Mouse (Mus musculus) adrenal gland, postnatal 14 days (tissue): Measurements from ENCODE around the gene Plagl1. TPM values are rescaled to one million over a fixed set of nuclear protein-coding genes. Genes with fewer than 3 reads are reported as not detected.

Experiments used
- DNase-seq: peaks from one replicate; pipeline ENCODE4 v3.0.0; 2021; ENCODE audit warnings: mixed read lengths
- total RNA-seq: library from RNA; stranded (reverse); gene quantifications from 2 replicates; pipeline ENCODE4 v1.2.3, GENCODE M21; 2021

The Plagl1 gene
- total RNA-seq, 1 experiment from 2014 or later = 13.0 TPM

GRCm38 (mm10) chr10:13135751-13136150, 75.4 kb downstream of the Plagl1 start:
- no peak for DNase-seq

- DNase-seq = peak; percentile 34
Observed at GRCm38 (mm10) chr10:13137906-13138305, 77.6 kb downstream of the Plagl1 start.

DNA sequence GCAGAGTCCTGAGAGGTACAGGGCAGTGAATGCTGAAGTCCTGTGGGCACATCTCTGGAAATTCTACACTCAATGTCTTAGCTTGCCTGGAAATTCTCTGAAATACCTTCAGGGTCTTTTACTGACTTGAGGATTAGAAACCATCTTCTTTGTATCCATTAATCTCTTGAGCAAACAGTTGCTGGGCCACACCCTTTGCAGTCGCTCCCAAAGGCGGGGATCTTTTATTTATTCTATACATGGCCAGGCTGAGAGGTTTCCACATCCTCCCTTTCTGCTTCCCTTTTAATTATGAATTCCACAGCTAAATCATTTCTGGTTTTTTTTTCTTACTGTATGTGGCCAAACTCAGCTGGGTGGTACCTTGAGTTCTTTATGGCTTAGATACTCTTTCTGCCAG, 80.1 kb downstream of the Plagl1 start:
- DNase-seq = no peak

DNA sequence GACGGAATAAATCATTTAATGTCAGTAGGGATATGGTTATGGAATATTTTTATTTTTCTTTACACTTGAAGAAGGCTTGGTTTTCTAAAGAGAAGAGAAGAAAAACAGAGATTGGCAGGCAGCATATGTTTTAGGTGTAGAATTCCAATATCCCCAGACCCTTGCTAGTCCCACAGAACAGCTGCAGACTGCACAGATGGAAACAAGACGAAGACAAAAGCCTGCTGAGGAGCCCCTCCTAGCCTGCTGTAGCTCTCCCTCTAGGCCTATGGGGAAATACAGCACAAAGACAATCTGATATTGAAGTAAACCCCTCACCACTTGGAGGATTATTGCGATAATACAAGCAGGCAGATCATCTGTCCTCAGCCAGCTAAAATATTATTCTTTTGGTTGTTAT, 90.1 kb downstream of the Plagl1 start:
- DNase-seq = no peak

DNA sequence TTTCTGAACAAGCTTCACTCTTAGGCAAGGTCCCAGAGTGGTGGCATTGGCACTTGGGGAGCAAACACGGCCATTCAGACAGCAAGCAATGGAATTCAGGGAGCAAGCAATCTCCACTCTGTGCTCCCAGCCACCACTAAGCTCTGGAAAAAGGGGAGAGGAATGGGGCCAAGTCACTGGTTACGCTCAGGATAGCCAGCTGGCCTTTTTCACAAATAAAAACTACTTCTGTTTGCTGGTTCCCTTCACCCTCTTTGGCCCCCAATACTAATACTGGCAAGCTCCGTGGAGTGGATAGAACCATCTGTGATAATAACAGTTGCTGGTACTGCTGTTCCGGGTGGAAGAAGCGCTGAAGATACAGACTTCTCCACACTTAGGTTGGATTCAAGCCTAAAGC, 91.0 kb downstream of the Plagl1 start:
- peak; percentile 33 for DNase-seq

GRCm38 (mm10) chr10:13152811-13153364, 92.6 kb downstream of the Plagl1 start:
- no peak for DNase-seq

DNA sequence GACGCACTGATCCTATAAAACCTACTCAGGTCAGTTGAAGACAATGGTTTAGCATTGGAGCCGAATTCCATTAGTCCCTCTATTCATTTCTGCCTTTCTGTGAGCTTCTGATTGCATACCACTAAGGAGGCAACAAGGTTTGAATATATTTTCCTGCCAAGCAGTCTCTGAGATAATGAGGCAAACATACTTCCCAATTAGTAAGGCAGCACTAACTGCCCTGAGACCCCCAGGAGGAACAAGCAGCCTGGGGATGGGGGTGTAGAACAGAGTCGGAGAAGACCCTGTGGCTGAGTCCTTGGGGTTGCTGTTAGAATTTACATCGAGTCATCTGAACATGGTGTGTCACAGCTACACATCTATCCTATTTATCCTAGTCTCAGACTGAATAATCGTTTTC, 95.1 kb downstream of the Plagl1 start:
- DNase-seq = no peak

GRCm38 (mm10) chr10:13160913-13161312, 100.6 kb downstream of the Plagl1 start:
- no peak for DNase-seq

- DNase-seq = no peak
Observed at GRCm38 (mm10) chr10:13162031-13162430, 101.7 kb downstream of the Plagl1 start.

DNA sequence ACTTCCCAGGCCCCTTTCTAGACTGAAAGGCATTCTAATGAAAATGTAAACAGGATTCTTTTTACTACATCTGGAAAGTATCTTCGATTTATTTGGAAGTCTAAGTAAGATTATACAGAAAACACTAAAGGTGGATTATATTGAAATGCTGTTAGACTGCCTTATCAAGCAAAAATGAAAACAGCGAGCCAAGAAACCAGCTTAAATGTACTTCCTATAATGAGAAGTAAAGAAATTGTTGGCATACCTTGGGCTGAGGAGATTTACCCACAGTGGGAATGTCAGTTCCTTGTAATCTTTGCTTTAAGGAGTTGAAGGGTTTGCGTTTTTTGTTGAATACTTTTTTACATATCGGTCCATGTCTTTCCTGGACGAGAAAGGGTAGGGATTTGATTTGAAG, 108.2 kb downstream of the Plagl1 start:
- no peak for DNase-seq

DNA sequence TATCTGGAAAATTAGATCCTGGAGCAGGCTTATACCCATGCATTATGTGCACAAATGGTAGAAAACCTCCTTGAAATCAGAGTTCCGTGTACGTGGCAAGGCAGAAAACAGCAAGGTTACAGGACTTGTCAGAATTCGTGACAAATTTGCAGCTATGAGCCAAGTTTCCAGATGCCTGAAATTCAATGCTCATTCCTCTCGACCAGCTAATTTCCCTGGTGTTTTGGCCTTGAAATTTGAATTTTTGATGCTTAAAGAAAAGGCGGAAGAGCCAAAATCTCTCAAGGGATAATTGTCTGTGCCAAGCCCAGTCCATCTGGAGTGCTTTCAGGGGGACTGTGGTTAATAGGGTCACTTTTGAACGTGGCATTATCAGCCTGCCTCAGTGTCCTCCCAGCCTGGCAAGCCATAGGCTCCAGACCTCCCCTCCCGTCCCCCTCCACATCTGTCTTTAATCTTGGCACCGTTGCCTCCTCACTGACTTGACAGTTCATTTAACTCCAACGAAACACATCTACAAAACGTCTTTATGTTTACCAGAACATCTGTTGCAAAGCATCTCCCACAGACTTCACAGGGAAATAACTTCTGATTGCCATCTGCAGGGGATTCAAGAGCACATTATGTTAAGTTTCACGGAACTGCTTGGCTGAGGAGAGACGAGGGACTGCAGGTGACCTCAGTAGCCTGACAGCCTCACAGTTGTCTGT, 110.6 kb downstream of the Plagl1 start:
- no peak for DNase-seq

DNA sequence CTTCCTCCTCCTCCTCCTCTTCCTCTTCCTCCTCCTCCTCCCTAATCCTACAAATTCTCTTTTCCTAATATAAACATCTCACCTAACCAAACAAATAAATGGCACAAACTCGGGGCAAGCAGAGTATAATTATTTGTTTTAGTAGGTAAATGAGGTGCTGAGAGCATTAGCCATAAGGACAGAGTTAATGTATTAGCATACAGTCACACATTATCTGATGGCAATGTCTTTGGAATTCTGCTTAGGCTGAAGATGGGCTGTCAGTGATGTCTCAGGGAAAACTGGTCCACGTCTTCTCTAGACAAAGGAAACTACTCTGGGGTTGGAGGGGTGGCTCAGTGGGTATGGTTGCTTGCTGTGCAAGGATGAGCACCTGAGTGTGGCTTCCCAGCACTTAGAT, 111.2 kb downstream of the Plagl1 start:
- DNase-seq = no peak

DNA sequence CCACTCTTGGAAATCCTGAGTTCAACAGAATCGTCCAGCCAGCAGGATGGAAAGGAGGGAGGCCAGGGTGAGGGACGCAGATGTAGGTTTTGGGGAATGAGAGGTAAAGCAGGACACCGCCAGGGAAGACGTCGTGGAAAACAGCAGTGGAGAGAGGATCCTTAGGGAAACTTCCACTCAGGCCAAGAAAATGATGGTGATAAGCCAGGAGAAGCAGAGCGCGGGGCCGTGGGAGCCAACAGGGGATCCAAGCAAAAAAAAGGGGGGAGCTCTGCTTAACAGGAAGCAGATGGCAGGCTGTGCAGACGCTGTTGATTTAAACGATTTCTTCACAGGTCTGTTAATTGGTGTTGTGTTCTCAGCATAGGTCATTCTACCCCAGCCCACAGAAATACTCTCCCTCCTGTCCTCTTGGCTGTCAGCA, 112.5 kb downstream of the Plagl1 start:
- no peak for DNase-seq

- no peak for DNase-seq
Observed at GRCm38 (mm10) chr10:13175866-13176265, 115.6 kb downstream of the Plagl1 start.

GRCm38 (mm10) chr10:13177973-13178624, 117.8 kb downstream of the Plagl1 start, which contains the start of gene Zc2hc1b:
Gene Zc2hc1b, minus strand, starts transcription at chr10:13178023.
- DNase-seq = no peak

DNA sequence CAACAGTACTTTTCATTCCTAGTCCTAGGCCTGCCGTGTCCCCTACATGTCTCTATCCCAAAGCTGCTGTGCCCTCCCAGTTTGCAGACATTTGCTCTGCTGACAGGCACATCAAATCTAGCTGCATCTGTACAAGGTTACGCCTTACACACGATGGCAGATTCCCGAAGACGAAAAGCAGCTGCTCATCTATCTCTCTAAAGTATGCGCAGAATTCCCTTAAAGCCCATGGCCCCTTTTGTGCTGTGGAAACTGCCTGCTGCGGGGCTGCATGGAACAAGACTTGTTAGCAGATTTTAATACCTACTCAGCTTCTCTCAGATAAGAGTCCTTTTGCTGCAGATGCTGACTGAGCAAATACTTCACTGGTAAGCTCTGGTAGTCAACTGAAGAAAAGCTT, 119.9 kb downstream of the Plagl1 start:
- DNase-seq = no peak

Other genes with a start within 250 kb of the Plagl1 start
- 95.5 and 99.1 TPM in 2 replicates for gene Utrn, start 191.1 kb upstream of the Plagl1 start, total RNA-seq
- 6.2 and 6.7 TPM in 2 replicates for gene Stx11, start 96.2 kb upstream of the Plagl1 start, total RNA-seq
- 11.0 and 11.2 TPM in 2 replicates for gene Sf3b5, start 55.2 kb upstream of the Plagl1 start, total RNA-seq
- not detected in 2 replicates for gene Zc2hc1b, start 117.5 kb downstream of the Plagl1 start, total RNA-seq
- gene Ltv1, start 132.7 kb downstream of the Plagl1 start, total RNA-seq = 42.7 and 50.7 TPM in 2 replicates